Mouse (Mus musculus) intestine, embryonic 16.5 days (tissue): ENCODE measurements at regions not wholly inside any gene's neighbourhood (a gene's known extent, or its start where the extent isn't known, plus 50 kb on each side); places are given as distances from the start of the nearest gene placed in this dataset.
A peak's percentile ranks its signal among the peaks of the same experiment; 100 is the strongest.
"Not testable (repeated sequence)": the region's sequence is repeated elsewhere in the genome, so short reads cannot be mapped to it uniquely, and the experiment has no call there.

Experiments used
- ATAC-seq: fragments of 200-750 bp; cut with Nextera tagmentation; 2 replicates; pipeline ENCODE4 v1.8.0; 2017; ENCODE audit warnings: moderate TSS enrichment, moderate library complexity
- H3K27ac ChIP-seq: fragments of 300-500 bp; sonication (generic); 2 replicates; pipeline ENCODE4 v1.5.1; 2014; ENCODE audit warnings: mild to moderate bottlenecking, low read length
- H3K27me3 ChIP-seq: fragments of 300-500 bp; sonication (generic); replicated peaks from 2 replicates; pipeline ENCODE4 v1.6.1; 2014; ENCODE audit warnings: low read length, control low read depth, mixed read lengths; ENCODE audit not compliant: control insufficient read depth, insufficient read depth
- H3K36me3 ChIP-seq: fragments of 300-500 bp; sonication (generic); 2 replicates; pipeline ENCODE4 v1.6.1; 2014; ENCODE audit warnings: low read length, control low read depth; ENCODE audit not compliant: control insufficient read depth, insufficient read depth
- H3K4me1 ChIP-seq: fragments of 300-500 bp; sonication (generic); 2 replicates; pipeline ENCODE4 v1.6.1; 2014; ENCODE audit warnings: low read length, control low read depth, mixed read lengths; ENCODE audit not compliant: control insufficient read depth, insufficient read depth
- H3K4me2 ChIP-seq: fragments of 300-500 bp; sonication (generic); 2 replicates; pipeline ENCODE4 v1.6.1; 2014; ENCODE audit warnings: low read depth, low read length, control low read depth
- H3K4me3 ChIP-seq: fragments of 300-500 bp; sonication (generic); 2 replicates; pipeline ENCODE4 v1.5.1; 2014; ENCODE audit warnings: mild to moderate bottlenecking, low read length
- H3K9ac ChIP-seq: fragments of 300-500 bp; sonication (generic); 2 replicates; pipeline ENCODE4 v1.6.1; 2014; ENCODE audit warnings: low read depth, low read length
- H3K9me3 ChIP-seq: fragments of 300-500 bp; sonication (generic); 2 replicates; pipeline ENCODE4 v1.6.1; 2016; ENCODE audit warnings: low read length, control low read depth; ENCODE audit not compliant: control insufficient read depth
- WGBS: fragments of 180-500 bp; shearing (Covaris S2); extraction: QIAGEN DNeasy Blood & Tissue Kit; methylation state at CpG from one replicate; pipeline ENCODE4 v1.1.7; 2014; 5-methylcytosine and 5-hydroxymethylcytosine counted together

GRCm38 (mm10) chr14:76725844-76726243, 169.2 kb upstream of the Serp2 start:
- Histone ChIP-seq H3K36me3 (no peaks in the 10 kb centered on the region), H3K27me3 (no peaks in the 10 kb centered on the region), H3K9me3 (no peaks in the 10 kb centered on the region), H3K4me2 (no peak overlapping the region), H3K4me3 (no peak overlapping the region), H3K4me1 (no peaks in the 10 kb centered on the region; the same call in 1 of the 2 replicates), H3K27ac (no peak overlapping the region), H3K9ac (no peak overlapping the region)
- 97% methylated on average over 2 of the region's 2 CpGs for WGBS
- no peak for ATAC-seq

- 91% methylated on average over 4 of the region's 4 CpGs for WGBS
- not testable (repeated sequence) for ATAC-seq, H3K27me3 ChIP-seq
Measured at GRCm38 (mm10) chr14:76725231-76725630, 168.5 kb upstream of the Serp2 start.

GRCm38 (mm10) chr14:76724826-76725225, 168.1 kb upstream of the Serp2 start:
- H3K4me3 ChIP-seq, result no peak overlapping the region
- H3K9me3 ChIP-seq, result no peaks in the 10 kb centered on the region
- H3K27me3 ChIP-seq, result no peaks in the 10 kb centered on the region
- 72% methylated on average over 8 of the region's 8 CpGs for WGBS
- H3K27ac ChIP-seq, result no peak overlapping the region; the same call in 1 of the 2 replicates
- no peak for ATAC-seq
- no peaks in the 10 kb centered on the region; the same call in 1 of the 2 replicates for H3K4me1 ChIP-seq
- no peaks in the 10 kb centered on the region for H3K36me3 ChIP-seq
- H3K4me2 ChIP-seq, result no peak overlapping the region
- H3K9ac ChIP-seq, result no peak overlapping the region

More at GRCm38 (mm10) chr14:76725231-76725630, 168.5 kb upstream of the Serp2 start:
- H3K4me1 ChIP-seq, H3K36me3 ChIP-seq, H3K9ac ChIP-seq, H3K4me3 ChIP-seq, H3K4me2 ChIP-seq, H3K27ac ChIP-seq, H3K9me3 ChIP-seq: not testable (repeated sequence)

GRCm38 (mm10) chr14:76724395-76724794, 167.7 kb upstream of the Serp2 start:
- H3K36me3 ChIP-seq, result no peaks in the 10 kb centered on the region
- no peak overlapping the region for H3K9ac ChIP-seq
- no peak overlapping the region for H3K4me3 ChIP-seq
- H3K9me3 ChIP-seq, result no peaks in the 10 kb centered on the region
- WGBS, result 65% methylated on average over 8 of the region's 8 CpGs
- no peak overlapping the region; the same call in 1 of the 2 replicates for H3K27ac ChIP-seq
- H3K27me3 ChIP-seq, result no peaks in the 10 kb centered on the region
- ATAC-seq, result no peak
- H3K4me2 ChIP-seq, result no peak overlapping the region
- no peaks in the 10 kb centered on the region; the same call in 1 of the 2 replicates for H3K4me1 ChIP-seq

- Histone ChIP-seq H3K27me3 (no peaks in the 10 kb centered on the region), H3K36me3 (no peaks in the 10 kb centered on the region), H3K9ac (no peak overlapping the region), H3K9me3 (no peaks in the 10 kb centered on the region), H3K4me1 (no peaks in the 10 kb centered on the region; the same call in 1 of the 2 replicates), H3K4me3 (no peak overlapping the region), H3K27ac (no peak overlapping the region), H3K4me2 (no peak overlapping the region)
- 55% methylated on average over 4 of the region's 4 CpGs for WGBS
- ATAC-seq, result no peak
Measured at GRCm38 (mm10) chr14:76723551-76723950, 166.9 kb upstream of the Serp2 start.

- 89% methylated on average over 5 of the region's 5 CpGs for whole genome bisulfite sequencing
- Histone ChIP-seq H3K9me3 (no peaks in the 10 kb centered on the region), H3K36me3 (no peaks in the 10 kb centered on the region), H3K4me2 (no peak overlapping the region), H3K9ac (no peak overlapping the region), H3K4me3 (no peak overlapping the region), H3K27ac (no peak overlapping the region), H3K27me3 (no peaks in the 10 kb centered on the region), H3K4me1 (no peaks in the 10 kb centered on the region; the same call in 1 of the 2 replicates)
- ATAC-seq, result no peak
Measured at GRCm38 (mm10) chr14:76722297-76722696, 165.6 kb upstream of the Serp2 start.

GRCm38 (mm10) chr14:76721751-76722150, 165.1 kb upstream of the Serp2 start:
- Histone ChIP-seq H3K4me3 (no peak overlapping the region), H3K27me3 (no peaks in the 10 kb centered on the region), H3K9ac (no peak overlapping the region), H3K9me3 (no peaks in the 10 kb centered on the region), H3K4me1 (no peaks in the 10 kb centered on the region; the same call in 1 of the 2 replicates), H3K4me2 (no peak overlapping the region), H3K36me3 (no peaks in the 10 kb centered on the region), H3K27ac (no peak overlapping the region)
- 72% methylated on average over 9 of the region's 9 CpGs for WGBS
- ATAC-seq, result no peak

GRCm38 (mm10) chr14:76717081-76717480, 160.4 kb upstream of the Serp2 start:
- H3K36me3 ChIP-seq, result no peaks in the 10 kb centered on the region
- no peak overlapping the region for H3K4me2 ChIP-seq
- no peak overlapping the region for H3K9ac ChIP-seq
- no peaks in the 10 kb centered on the region for H3K9me3 ChIP-seq
- H3K27ac ChIP-seq, result no peak overlapping the region
- ATAC-seq, result peak; percentile 63; the same call in 1 of the 2 replicates
- H3K4me3 ChIP-seq, result no peak overlapping the region
- H3K27me3 ChIP-seq, result no peaks in the 10 kb centered on the region
- WGBS, result 64% methylated on average over 3 of the region's 3 CpGs
- peaks cover 5% of the 10 kb centered on the region for H3K4me1 ChIP-seq

GRCm38 (mm10) chr14:76714727-76715126, 158.0 kb upstream of the Serp2 start:
- no peaks in the 10 kb centered on the region for H3K27me3 ChIP-seq
- no peak overlapping the region for H3K4me3 ChIP-seq
- no peak overlapping the region for H3K9ac ChIP-seq
- no peak overlapping the region for H3K27ac ChIP-seq
- ATAC-seq, result no peak
- H3K36me3 ChIP-seq, result no peaks in the 10 kb centered on the region
- no peaks in the 10 kb centered on the region for H3K9me3 ChIP-seq
- WGBS, result 60% methylated on average over 4 of the region's 4 CpGs
- H3K4me1 ChIP-seq, result peaks cover 5% of the 10 kb centered on the region
- no peak overlapping the region for H3K4me2 ChIP-seq

- no peaks in the 10 kb centered on the region for H3K9me3 ChIP-seq
- no peaks in the 10 kb centered on the region for H3K27me3 ChIP-seq
- H3K4me2 ChIP-seq, result no peak overlapping the region
- H3K9ac ChIP-seq, result no peak overlapping the region
- WGBS, result 37% methylated on average over 7 of the region's 7 CpGs
- no peak overlapping the region for H3K27ac ChIP-seq
- H3K4me1 ChIP-seq, result peaks cover 8% of the 10 kb centered on the region
- H3K4me3 ChIP-seq, result no peak overlapping the region
- no peaks in the 10 kb centered on the region for H3K36me3 ChIP-seq
- ATAC-seq, result peak; percentile 21; the same call in 1 of the 2 replicates
Measured at GRCm38 (mm10) chr14:76713946-76714345, 157.3 kb upstream of the Serp2 start.
